Mouse (Mus musculus) cerebellum, adult 2 months (tissue): ENCODE measurements around the gene Kcnk7.

Experiments used
- CTCF ChIP-seq: fragments of 200-500 bp; IDR thresholded peaks from 2 replicates; pipeline ENCODE4 v1.5.1; 2011; ENCODE audit warnings: low read depth, mild to moderate bottlenecking, control low read depth, low read length, moderate library complexity, borderline replicate concordance; ENCODE audit not compliant: insufficient read depth
- POLR2A ChIP-seq: fragments of 200-500 bp; IDR thresholded peaks from 2 replicates; pipeline ENCODE4 v1.6.1; 2011; ENCODE audit warnings: low read length, control low read depth, borderline replicate concordance; ENCODE audit not compliant: insufficient read depth

DNA sequence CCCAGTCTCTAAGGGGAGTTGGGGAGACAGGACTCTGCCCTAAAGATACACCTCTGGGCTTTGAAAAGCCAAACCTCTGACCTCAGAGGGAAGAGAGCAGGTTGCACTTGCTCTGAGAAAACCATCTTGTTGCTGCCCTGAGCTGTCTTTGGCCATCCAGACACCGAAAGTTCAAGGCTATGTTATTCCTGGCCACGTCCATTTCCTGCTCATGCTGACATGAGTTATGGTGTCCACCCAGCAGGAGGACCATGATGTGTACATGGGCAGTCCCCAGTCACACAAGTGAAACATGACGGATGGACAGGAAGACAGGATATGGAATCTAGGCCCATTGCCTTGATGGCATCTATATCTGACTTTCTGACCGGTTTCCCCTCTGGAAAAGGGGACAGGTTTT lies 23.7 kb upstream of the Kcnk7 start:
- TF ChIP-seq POLR2A (no peak), CTCF (no peak)
